Mouse (Mus musculus) myocyte (in vitro differentiated cells): ENCODE results near the gene Tubb4a. TPM values are rescaled to one million over a fixed set of nuclear protein-coding genes. Genes with fewer than 3 reads are reported as not detected.

Source experiments
- H3K27me3 ChIP-seq: one replicate; pipeline ENCODE4 v1.6.1; 2011; ENCODE audit not compliant: control insufficient read depth, insufficient read depth, insufficient read length
- H3K36me3 ChIP-seq: one replicate; pipeline ENCODE4 v1.6.1; 2011; ENCODE audit not compliant: control insufficient read depth, insufficient read depth
- H3K4me2 ChIP-seq: one replicate; pipeline ENCODE4 v1.6.1; 2011; ENCODE audit warnings: low read depth, control low read depth
- H3K4me3 ChIP-seq: one replicate; pipeline ENCODE4 v1.5.1; 2011; ENCODE audit warnings: mild to moderate bottlenecking, control low read depth, moderate library complexity
- H3K79me2 ChIP-seq: one replicate; pipeline ENCODE4 v1.6.1; 2011; ENCODE audit not compliant: control insufficient read depth, insufficient read depth
- H3ac ChIP-seq: one replicate; pipeline ENCODE4 v1.6.1; 2011; ENCODE audit not compliant: control insufficient read depth, insufficient read length
- CEBPB ChIP-seq: IDR thresholded peaks from 2 replicates; pipeline ENCODE4 v1.6.1; 2011; ENCODE audit warnings: mild to moderate bottlenecking, moderate library complexity; ENCODE audit not compliant: poor library complexity, insufficient read depth, severe bottlenecking
- E2F4 ChIP-seq: IDR thresholded peaks from one replicate; pipeline ENCODE4 v1.6.1; 2011; ENCODE audit warnings: mild to moderate bottlenecking, control low read depth, moderate library complexity; ENCODE audit not compliant: insufficient read depth
- MAX ChIP-seq: IDR thresholded peaks from one replicate; pipeline ENCODE4 v1.6.1; 2011; ENCODE audit warnings: low read depth, mild to moderate bottlenecking, control low read depth
- MYOD1 ChIP-seq, 3 experiments: IDR thresholded peaks; one replicate each; pipeline ENCODE4 v1.6.1; 2011; ENCODE audit warnings: control low read depth in 2 of 3, low read depth in 2 of 3, mild to moderate bottlenecking in 2 of 3, moderate library complexity in 1 of 3; ENCODE audit not compliant: insufficient read length in 2 of 3, control insufficient read depth in 1 of 3
- MYOG ChIP-seq, 3 experiments: IDR thresholded peaks; one replicate each; pipeline ENCODE4 v1.6.1; 2011; ENCODE audit warnings: control low read depth in 2 of 3, low read depth in 2 of 3, mild to moderate bottlenecking in 2 of 3; ENCODE audit not compliant: insufficient read length in 2 of 3, control insufficient read depth in 1 of 3, insufficient read depth in 1 of 3
- POLR2A ChIP-seq: IDR thresholded peaks from one replicate; pipeline ENCODE4 v1.6.1; 2011; ENCODE audit warnings: low read depth, mild to moderate bottlenecking, control low read depth, moderate library complexity; ENCODE audit not compliant: insufficient read length
- POLR2AphosphoS2 ChIP-seq: IDR thresholded peaks from one replicate; pipeline ENCODE4 v1.6.1; 2011; ENCODE audit warnings: low read depth, control low read depth; ENCODE audit not compliant: insufficient read length
- REST ChIP-seq: IDR thresholded peaks from one replicate; pipeline ENCODE4 v1.6.1; 2011; ENCODE audit warnings: mild to moderate bottlenecking, control low read depth, moderate library complexity; ENCODE audit not compliant: insufficient read depth, insufficient read length
- SRF ChIP-seq: IDR thresholded peaks from one replicate; pipeline ENCODE4 v1.6.1; 2011; ENCODE audit warnings: low read depth; ENCODE audit not compliant: control insufficient read depth, insufficient read length
- TCF12 ChIP-seq: IDR thresholded peaks from one replicate; pipeline ENCODE4 v1.6.1; 2011; ENCODE audit warnings: mild to moderate bottlenecking, control low read depth; ENCODE audit not compliant: poor library complexity, insufficient read depth, severe bottlenecking
- TCF3 ChIP-seq: IDR thresholded peaks from one replicate; pipeline ENCODE4 v1.6.1; 2011; ENCODE audit warnings: low read depth, control low read depth; ENCODE audit not compliant: insufficient read length
- USF1 ChIP-seq: IDR thresholded peaks from one replicate; pipeline ENCODE4 v1.6.1; 2011; ENCODE audit warnings: low read depth, mild to moderate bottlenecking, control low read depth, moderate library complexity
- polyA plus RNA-seq: library from polyadenylated mRNA; unstranded; fragments of >200 nt; fragmentation: generic; extraction: Trizol; gene quantifications from one replicate; pipeline ENCODE4 v1.2.1, GENCODE M21; 2012; ENCODE audit warnings: missing spikeins

The Tubb4a gene
- polyA plus RNA-seq, 1 experiment = 0.14 TPM

DNA sequence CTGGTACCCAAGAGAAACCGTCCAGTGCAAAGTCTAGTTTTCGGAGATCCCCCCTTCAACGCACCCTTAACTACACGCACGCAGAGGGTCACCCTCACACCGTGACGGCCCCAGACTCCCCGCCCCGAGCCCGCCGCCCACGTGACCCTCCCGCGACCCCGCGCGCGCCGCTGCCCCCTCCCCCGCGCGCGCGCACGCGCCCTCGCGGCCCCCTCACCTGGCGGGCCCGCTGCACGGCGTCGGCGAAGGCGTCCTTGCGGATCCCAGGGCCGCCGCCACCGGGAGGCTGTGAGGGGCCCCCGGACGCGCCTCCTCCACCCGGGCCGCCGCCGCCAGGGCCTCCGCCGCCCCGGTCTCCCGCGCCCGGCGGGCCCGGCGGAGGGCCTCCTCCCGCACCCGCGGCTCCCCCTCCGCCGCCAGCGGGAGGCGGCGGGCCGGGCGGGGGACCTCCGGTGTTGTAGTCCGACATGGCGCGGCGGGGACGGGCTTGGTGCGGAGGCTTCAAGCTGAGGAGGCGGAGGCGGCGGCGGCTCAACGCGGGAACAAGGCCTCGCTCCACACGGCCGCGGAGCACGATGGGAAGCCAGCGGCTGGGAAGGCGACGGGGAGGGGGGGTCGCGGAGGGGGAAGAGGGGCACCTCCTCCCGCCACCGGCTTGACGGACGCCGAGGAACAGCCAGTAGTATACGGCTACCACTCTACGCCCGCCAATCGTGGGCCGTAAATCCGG is 56.5 kb downstream of the Tubb4a start, which contains the start of gene Khsrp:
TSS of gene Khsrp (minus strand) at position 592 of the 730 bp plus-strand sequence.
- H3K4me3 ChIP-seq = peak within 1 kb of the TSS; percentile 68
- TF ChIP-seq TCF3 (no peak), CEBPB (no peak), USF1 (peak; percentile 7), MYOD1 (IDR thresholded peaks at IDR 0.05; ENCODE audit: control insufficient read depth in 1 of 3, insufficient read length in 2 of 3, low read depth in 2 of 3) (peak in 1 of 3 experiments; percentile 10), MAX (no peak), POLR2AphosphoS2 (peak; percentile 81), SRF (peak; percentile 15), POLR2A (peak; percentile 93), E2F4 (no peak), MYOG (IDR thresholded peaks at IDR 0.05; ENCODE audit: control insufficient read depth in 1 of 3, insufficient read depth in 1 of 3, insufficient read length in 2 of 3, low read depth in 2 of 3) (peak in 1 of 3 experiments; percentile 5), TCF12 (no peak), REST (peak; percentile 3)
- H3K4me2 ChIP-seq = peak within 1 kb of the TSS; percentile 95
- peak within 1 kb of the TSS; percentile 63 for H3ac ChIP-seq
- no peaks in the 10 kb centered on the region for H3K27me3 ChIP-seq
- peaks cover 42% of the 10 kb centered on the region for H3K79me2 ChIP-seq
- peaks cover 9% of the 10 kb centered on the region for H3K36me3 ChIP-seq

Other genes starting within 250 kb of the Tubb4a start
- gene Acsbg2, start 213.3 kb downstream of the Tubb4a start, polyA plus RNA-seq = not detected
- gene 1700061G19Rik, start 212.3 kb downstream of the Tubb4a start, polyA plus RNA-seq = 0.01 TPM
- 28.5 TPM for gene Mllt1, start 152.4 kb downstream of the Tubb4a start, polyA plus RNA-seq
- not detected for gene Acer1, start 105.7 kb downstream of the Tubb4a start, polyA plus RNA-seq
- gene Clpp, start 97.5 kb downstream of the Tubb4a start, polyA plus RNA-seq = 154 TPM
- 61.9 TPM for gene Alkbh7, start 90.4 kb downstream of the Tubb4a start, polyA plus RNA-seq
- gene Pspn, start 87.8 kb downstream of the Tubb4a start, polyA plus RNA-seq = 1.1 TPM
- 61.6 TPM for gene Gtf2f1, start 76.5 kb downstream of the Tubb4a start, polyA plus RNA-seq
- gene Gm17949, start 76.3 kb downstream of the Tubb4a start, polyA plus RNA-seq = 0.04 TPM
- gene Khsrp, start 56.3 kb downstream of the Tubb4a start, polyA plus RNA-seq = 42.5 TPM
- not detected for gene Slc25a41, start 46.1 kb downstream of the Tubb4a start, polyA plus RNA-seq
- not detected for gene Crb3, start 28.7 kb downstream of the Tubb4a start, polyA plus RNA-seq
- gene Slc25a23, start 27.9 kb downstream of the Tubb4a start, polyA plus RNA-seq = 2.2 TPM
- 0.04 TPM for gene Dennd1c, start 9.3 kb downstream of the Tubb4a start, polyA plus RNA-seq
- 7.0 TPM for gene Tnfsf9, start 17.5 kb upstream of the Tubb4a start, polyA plus RNA-seq
- gene Cd70, start 62.0 kb upstream of the Tubb4a start, polyA plus RNA-seq = not detected
- not detected for gene Tnfsf14, start 106.4 kb upstream of the Tubb4a start, polyA plus RNA-seq
- gene C3, start 140.4 kb upstream of the Tubb4a start, polyA plus RNA-seq = 0.12 TPM
- 53.9 TPM for gene Gpr108, start 160.7 kb upstream of the Tubb4a start, polyA plus RNA-seq
- 39.2 TPM for gene Trip10, start 161.7 kb upstream of the Tubb4a start, polyA plus RNA-seq
- not detected for gene Vav1, start 191.3 kb upstream of the Tubb4a start, polyA plus RNA-seq